Mouse (Mus musculus) right cerebral cortex, adult 2 months (tissue): Measurements from ENCODE around the gene Glp2r.

Experiments used
- DNase-seq, 2 experiments: peaks; one replicate each; pipeline ENCODE4 v3.0.0; 2021 to 2022; ENCODE audit warnings: low spot score in 2 of 2

Glp2r gene

DNA sequence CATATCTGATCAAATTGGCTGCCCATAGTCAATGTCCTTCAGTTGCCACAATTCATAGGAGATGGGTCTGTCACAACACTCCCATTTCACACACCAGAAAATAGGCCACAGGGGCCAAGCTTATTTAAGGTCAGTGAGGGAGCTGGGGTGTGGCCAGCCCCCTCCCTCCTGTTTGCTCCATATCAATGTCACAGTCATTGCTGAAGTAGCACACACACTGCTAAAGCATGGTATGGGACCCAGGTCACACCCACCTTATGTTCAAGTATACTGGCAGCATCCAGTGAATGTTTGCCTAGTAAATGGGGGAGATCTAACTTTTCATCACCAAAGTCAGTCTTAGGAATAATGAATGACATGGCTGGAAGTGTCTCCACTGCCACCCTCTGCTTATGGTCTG is 42.2 kb downstream of the Glp2r start:
- no peak for DNase-seq

DNA sequence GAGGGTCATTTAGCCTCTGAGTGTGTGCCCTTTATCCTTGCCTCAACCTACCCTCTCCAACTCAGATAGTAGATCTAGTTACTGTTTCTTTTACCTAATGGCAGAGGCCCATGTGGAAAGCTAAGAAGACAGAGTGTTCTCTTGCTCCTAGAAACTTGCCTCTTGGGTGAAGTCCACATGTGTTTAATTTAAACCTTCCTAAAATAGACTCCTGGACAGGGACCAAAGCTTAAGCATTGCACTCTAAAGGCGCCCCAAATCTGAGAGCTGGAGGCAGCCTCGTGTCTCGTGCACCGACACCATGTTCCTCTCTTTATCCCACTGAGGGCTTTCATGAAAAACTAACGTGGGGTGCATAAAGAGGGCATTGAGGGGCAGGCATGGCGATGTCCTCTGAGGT is 43.9 kb downstream of the Glp2r start:
- no peak for DNase-seq

DNA sequence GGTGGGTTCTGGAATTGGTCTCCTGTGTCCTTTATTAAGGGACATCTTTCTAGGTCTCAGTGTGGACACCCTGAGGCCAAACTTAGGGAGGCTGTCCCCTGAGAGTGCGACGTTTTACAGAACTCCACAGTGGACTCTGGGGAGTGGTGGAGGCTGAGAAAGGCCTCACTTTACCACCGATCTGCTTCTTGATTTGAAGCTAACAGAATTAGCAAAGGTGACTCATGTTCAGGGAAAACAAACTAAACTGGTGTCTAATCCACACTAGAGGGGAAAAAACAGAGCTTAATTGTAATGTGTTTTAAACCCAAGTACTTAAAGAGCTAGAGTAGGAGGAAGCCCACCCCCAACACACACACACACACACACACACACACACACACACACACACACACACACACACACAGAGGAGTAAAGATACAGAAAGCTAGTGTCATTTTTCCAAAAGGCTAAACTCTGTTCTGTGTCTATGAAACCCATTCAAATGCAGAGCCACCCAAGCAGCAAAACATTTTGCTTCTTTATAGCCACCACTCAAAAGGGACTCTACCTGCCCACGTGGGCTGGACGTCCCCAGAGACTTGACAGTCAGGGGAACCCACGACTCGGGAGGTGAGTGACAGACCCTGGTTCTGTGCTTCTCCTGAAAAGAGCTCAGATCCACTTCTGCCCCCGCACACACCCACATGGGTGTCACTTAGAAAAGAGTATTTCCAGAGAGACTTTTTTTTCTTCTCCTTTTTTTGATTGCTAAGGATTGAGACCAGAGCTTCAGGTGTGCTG is 47.5 kb downstream of the Glp2r start:
- peak; percentile 63 to 71 for DNase-seq

DNA sequence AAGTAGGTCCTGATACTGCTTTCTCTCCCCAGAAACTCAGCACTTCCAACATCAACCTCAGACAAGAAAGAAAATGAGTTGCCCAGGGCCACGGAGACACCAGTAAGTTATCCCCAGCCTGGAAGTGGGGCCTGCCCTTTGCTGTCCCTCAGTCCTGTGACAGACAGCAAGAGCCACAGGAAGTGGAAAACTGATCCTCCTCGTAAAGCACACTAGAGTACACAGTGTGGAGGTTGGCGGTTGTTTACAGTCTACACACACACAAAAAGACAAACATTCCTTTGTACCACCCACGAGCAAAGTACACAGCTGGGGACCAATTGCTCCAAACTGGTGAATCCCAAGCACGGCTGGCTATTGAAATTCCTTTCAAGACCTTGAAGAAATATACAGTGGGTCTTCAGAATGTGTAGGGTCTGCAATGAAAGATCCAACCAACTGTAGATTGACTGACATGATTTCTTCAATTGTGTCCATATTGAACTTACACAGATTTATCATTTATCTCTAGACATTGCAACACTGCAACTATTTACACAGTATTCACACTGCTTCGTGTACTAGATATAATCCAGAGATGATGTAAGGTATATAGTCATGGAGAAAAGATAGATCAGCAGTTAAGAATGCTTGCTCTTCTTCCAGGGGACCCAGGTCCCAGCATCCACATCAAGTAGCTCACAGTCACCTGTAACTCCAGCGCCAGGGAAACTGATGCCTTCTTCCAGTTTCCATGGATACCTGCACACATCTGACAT is 48.4 kb downstream of the Glp2r start:
- DNase-seq = no peak

DNA sequence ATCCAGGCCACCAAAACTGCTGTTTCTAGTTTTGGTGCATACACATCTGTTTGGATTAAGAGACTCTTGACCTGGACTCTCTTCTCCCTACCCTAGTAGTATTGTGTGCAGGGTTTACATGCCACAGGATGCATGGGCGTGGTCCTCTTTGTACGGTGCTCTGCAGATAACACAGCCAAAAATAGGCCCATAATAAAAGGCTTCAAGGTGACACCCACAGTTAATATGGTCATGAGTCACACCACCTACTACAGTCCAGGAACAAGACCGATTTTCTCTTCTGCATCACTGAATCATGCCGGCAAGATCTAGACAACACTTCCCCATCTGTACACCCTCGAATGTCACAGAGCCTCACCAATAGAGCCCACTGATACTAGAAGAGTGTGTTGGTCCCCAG is 49.5 kb downstream of the Glp2r start:
- DNase-seq = no peak

DNA sequence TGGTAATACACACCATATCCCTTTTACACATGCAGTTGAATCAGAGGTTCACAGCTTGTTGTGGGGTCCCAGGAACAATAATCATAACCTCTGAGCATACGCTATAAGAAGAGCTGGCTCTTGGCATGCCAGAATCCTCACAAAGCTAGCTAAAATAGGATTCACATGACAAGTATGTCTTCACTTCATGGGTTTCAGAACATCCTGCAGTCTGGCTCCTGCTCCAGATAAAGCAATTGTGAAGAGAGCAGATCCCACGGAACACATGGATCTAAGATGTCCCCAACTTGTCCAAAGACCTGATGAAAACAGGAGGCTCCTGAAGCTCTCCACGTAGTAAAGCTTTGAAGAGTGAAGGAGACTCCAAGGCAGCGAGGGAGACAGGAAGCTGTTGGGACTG is 55.6 kb downstream of the Glp2r start:
- DNase-seq = no peak

DNA sequence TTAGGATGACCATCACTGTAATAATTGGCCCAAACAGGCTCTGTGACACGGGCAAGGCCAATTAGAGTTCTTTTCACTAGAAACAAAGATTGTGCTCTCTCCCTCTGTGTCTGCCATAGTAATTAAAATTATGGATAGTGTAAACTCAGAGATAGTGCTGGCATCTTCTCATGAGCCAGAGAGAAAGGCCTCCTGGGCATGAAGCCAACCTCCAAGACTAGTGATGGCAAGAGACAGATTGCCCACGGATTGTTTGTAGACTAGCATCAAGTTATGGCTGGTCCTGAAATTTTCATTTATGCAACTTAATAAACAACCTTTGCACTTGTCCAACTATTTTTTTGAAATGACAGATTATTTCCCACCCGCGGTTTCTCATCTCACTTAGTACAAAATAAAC is 58.0 kb downstream of the Glp2r start:
- DNase-seq = peak in 1 of 2 experiments; percentile 52

DNA sequence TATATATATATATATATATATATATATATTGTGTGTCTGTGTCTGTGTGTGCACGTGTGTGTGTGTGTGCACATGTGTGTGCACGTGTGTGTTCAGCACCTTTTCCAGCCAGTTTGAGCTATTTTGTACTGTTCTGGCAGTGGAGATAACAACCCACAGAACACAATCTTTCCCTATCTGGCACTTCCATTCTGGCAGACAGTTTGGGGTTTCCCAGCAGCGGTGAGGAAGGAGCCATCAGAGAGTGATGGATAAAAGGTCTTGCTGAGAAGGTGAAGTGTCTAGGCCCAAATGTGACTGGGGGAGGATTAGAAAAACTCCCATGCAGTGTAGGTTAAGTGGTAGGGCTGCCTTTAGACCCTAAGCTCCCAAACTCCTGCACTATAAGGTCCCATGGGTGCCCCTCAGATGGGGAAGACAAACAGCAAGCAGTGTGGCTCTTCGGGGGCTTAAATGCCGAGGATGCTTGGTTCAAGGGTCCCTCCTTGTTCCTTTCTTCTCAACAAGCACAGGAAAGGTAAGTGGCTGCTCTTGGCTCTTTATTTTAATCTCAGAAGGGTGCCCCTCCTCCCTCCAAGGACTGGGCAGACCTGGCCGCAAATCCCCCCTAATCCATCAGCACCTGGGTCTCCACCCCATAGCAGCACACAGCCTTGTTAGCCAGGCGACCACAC is 76.1 kb downstream of the Glp2r start, which contains the start of gene Rcvrn:
Gene Rcvrn (plus strand): TSS at position 624 of the 674 bp plus-strand sequence.
- DNase-seq = no peak

DNA sequence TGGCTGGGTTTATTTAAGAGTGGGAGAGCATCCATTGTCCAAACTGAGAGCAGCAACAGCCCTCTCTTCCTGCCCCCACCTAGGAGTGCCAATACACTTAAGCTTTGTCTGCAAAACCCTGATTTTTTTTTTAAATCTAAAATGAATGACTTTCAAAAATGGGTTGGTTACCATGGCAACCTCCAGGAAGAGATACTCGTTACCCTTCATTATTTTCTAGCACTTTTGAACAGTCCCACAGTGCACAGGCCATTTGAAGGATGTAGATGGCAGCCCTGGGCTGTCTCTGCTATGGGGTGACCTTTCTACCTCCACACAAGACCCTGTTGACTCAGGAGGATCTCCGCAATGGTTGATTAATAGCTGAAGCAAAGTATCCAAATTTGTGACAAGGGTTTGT is 84.8 kb downstream of the Glp2r start:
- peak in 1 of 2 experiments; percentile 5 for DNase-seq

DNA sequence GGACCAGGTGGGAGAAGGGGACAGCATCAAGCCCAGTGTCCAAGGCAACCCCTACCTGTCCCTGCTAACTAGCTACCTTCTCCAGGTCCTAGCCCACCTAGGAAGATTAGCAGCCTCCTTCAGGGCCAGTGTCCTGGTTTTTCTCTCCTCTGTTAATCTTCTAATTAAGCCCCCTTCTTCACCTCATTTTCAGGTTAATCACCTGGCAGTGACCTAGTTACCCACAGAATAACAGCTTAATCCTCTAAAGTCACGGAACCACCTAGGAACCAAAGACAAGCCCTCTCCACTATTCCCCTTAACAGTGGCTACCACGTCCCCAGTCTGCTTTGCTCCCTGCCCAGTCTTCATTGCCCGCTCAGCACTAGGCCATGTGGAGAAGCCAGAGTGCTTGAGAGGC is 89.1 kb downstream of the Glp2r start:
- no peak for DNase-seq

DNA sequence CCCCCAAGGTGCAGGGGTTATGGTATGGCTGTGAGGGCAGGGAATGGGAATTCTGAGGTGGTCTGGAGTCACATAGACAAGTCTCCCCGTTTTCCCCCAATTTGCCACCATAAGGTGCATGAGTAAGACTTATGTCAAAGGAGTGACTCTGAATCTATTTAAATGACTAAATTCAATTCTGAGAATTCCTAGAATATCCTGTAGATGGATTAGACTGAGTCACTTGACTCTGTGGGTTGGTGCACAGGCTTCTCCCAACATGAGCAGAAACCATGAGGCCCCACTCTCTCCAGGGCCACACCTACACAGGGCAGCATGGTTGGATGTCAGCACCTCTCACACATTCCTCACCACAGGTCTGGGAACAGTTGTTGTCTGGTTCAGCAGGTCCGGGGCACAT is 91.0 kb downstream of the Glp2r start:
- DNase-seq = no peak

DNA sequence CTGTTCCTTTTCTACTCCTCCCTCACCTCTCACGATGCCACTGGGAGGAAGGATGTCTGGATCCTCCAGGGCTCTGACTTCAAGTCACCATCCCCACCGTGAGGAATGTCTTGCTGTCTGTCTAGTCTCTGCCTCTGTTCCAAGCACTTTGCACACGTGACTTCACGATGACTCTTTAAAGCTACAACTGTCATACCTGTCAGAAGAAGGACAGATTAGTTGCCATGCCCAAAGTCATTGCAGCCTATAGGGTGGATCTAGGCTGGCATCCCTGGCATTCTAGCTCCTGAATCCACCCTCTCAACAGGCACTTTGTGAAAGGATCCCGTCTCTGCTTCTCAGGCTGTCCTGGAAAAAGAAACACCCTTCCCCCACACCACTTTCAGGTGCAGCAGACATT is 91.7 kb downstream of the Glp2r start:
- no peak for DNase-seq

DNA sequence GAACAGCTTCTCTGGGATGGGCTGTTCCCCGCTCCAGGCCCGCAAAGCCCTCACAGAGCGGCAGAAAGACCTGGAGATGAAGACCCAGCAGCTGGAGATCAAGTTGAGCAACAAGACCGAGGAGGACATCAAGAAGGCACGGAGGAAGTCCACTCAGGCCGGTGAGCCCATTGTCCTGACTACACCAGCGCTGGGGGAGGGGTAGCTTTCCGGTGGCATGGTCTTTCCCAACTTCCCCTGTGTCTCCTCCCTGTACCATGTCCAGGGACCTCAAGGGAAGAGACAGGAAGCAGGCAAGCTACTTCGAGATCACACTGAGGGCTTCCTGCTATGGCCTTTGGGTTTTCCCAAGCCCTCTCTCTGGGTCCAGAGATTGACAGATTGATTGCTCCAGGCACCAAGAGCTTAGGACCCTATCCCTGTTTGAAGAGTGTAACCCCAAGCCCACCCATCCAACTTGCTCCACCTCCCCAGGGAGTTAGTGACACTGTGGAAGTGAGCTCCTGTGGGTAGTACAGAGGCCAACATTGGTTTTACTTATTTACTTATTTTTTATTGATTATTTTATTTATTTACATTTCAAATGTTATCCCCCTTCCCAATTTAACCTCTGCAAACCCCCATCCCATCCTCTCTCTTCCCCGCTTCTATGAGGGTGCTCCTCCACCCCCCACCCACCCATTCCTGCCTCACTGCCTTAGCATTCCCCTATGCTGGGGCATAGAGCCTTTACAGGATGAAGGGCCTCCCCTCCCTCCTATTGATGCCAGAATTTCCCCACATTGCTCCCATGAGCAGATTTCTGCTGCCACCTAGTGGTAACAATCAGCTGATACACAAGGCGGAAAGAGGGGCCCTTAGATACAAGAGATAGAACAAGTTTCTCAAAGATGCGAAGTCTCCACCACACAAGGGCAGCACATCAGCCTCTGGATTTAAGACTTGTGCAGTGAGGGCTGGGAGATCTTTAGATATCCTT is 95.1 kb downstream of the Glp2r start:
- no peak for DNase-seq

DNA sequence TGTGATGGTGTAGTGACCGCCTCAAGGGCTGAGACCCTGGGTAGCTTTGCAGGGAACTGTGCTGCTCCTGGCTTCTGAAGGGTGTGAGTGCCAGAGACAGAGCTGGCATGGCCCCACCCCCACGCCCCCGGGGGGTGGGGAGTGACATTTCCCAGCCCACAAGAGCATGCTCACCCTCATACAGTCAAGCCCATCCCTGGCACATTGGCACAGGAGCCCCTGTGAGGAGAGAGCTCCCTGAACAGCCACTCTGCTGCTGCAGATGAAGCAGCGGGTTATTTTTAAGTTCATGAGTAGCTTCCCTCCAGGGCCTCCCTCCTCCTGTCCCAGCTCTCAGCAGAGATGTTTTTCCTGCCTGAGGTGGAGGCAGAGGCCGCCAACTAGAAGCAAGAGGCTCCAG is 98.8 kb downstream of the Glp2r start:
- DNase-seq = no peak

DNA sequence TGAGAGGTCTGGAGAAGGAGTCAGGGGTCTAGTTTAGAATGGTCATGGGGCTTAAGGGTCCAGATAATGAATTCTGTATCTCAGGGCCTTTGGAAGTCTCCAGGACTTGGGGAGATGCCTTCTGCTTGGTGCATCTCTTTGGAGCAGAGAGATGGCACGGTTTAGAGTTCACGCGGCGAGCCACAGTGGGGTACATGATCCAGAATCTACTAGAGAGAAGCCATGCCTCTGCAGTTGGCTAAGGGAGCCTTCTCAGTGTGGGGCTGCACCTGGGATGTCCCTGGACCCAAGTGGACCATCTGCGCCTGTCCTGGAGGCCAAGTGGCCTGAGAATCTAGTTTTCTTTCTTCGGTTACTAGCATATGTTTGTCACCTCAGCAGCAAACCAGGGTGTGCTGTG is 100.9 kb downstream of the Glp2r start:
- no peak for DNase-seq

DNA sequence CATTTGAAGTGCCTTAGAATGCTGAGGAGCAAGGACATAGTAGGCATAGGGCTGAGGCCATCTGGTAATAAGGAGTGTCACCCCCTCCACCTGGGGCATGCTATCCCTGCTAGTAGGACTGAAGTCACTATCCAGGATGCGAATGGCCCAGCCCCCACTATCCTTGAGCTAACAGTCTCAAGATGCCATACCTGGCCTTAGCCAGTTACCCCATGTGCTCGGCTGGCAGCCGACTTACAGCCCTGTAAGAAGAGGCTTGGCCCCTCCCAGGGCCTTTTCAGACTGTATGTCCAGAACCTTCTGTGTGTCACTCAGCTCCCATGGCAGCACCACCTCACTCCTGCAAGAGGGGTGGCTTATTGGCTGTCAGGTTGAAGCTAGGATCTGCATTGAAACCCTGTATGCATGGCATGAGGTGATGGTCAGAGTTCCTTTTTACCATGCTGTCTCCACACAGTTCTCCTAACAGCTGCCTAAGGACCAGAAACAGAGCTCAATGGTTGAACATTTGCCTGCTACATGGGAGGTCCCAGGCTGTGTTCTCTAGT is 102.4 kb downstream of the Glp2r start:
- DNase-seq = no peak

DNA sequence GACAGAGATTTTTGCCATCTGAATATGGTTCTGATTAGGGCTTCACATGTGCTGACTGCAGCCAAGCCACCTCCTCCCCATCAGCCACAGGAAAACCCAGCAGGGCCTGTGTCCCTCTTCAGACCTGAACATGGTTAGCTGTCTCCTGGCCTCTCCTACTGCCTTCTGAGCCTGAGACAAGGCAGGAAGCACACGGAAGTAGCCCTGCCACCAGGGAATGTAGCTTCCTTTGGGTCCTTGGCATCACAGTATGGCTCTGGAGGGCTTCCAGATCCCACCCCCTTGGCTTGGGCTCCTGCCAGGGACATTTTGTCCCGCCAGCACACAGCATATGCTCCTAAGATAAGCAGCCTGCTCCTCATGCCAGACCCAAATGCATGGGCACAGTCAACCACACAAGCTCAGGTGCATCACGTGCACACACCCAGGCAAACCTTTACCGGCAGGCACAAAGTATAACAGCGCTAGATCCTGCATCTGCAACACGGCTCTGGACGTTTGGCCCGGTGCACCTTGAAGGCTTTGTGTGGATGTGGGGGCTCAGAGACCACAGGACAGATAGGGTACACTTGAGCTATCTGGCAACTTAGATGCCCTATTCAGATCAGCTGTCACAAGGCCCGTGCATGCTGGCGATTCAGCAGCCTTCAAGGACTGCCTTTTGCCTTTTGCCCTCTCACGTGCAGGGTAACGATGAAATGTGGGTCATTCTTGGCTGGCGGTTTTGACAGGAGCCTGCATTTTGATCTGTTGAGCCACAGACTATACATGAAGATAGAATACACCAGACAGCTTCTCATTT is 103.2 kb downstream of the Glp2r start:
- peak; percentile 82 to 85 for DNase-seq

DNA sequence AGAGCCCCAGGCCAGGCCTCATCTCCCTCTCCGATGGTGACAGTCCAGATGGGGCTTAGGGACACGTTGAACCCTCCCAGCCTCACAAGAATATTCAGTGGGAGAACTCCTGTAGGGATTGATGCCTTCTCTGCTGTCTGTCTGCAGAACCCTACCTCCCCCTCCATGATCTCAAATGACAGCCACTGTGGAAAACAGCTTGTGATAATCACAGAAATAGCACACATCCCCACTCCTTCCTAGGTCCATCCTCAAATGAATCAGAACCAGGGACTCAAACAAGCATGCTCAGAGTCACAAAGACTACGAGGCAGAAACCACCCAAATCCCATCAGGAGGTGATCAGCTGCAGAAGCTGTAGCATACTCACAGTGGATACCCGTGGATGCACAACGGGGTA is 104.8 kb downstream of the Glp2r start:
- no peak for DNase-seq

DNA sequence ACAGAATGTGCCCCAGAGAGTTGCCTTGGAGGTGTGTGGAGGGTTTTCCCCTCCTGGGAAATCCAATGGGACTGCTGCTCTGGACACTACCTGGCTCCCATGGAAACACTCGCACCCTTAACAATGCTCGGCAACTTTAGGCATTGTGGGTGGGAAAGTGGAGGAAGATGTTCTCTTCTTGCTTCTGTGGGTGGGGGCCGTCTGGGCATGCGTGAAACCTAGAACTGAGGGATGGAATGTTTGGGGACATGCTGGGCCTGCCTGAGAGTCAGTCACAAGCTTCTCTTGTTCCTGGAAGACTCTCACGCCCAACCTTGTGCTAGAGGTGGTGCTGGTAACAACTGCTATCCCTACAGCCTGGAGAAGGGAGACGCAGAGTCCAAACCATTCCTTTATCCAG is 106.0 kb downstream of the Glp2r start:
- peak in 1 of 2 experiments; percentile 67 for DNase-seq

DNA sequence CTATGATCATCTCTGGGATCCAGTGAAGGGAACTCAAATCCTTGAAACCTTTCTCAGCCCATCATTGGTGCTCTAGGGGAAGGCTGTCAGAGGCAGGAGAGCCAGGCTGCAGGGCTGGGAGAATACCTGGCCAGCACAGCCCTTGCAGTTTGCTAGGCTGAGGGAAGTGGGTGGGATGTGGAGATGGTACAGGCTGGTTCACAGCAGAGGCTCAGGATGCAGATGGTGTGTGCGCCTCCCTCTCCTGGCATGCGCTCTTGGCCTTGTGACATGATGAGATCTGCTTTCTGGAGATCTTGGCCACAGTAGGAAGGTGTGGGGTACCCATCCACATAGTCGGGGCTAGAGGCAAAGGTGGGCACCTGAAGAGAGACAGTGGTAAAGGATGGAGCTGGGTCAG is 106.7 kb downstream of the Glp2r start:
- peak in 1 of 2 experiments; percentile 76 for DNase-seq
